Mouse (Mus musculus) stomach, postnatal 0 days (tissue): ENCODE data around the gene Mchr1.

Experiments
- CTCF ChIP-seq: IDR thresholded peaks from 2 replicates; pipeline ENCODE4 v1.5.1; 2016; ENCODE audit warnings: antibody characterized with exemption, low read depth, mild to moderate bottlenecking, moderate library complexity
- EP300 ChIP-seq: optimal IDR thresholded peaks from 2 replicates; pipeline ENCODE3; 2016; ENCODE audit warnings: antibody characterized with exemption

- TF ChIP-seq CTCF: no peak
- no peak for TF ChIP-seq EP300
These were observed 38.1 kb downstream of the Mchr1 start for GRCm38 (mm10) chr15:81273361-81273760.
